Mouse (Mus musculus): ENCODE data around the gene Krt36. TPM values are rescaled to one million over a fixed set of nuclear protein-coding genes. Genes with fewer than 3 reads are reported as not detected.

The Krt36 gene
- not detected in 2 replicates for total RNA-seq (2017)

- ATAC-seq (replicated peaks in 1 of 2; ENCODE audit: insufficient read depth in 1 of 2, low FRiP score in 2 of 2, low TSS enrichment in 1 of 2, low read depth in 1 of 2, poor library complexity in 2 of 2, severe bottlenecking in 2 of 2), result no peak
Observed at GRCm38 (mm10) chr11:100105576-100106122, at the start of gene Krt36. TSS of gene Krt36 (minus strand) at chr11:100105626.

- ATAC-seq (replicated peaks in 1 of 2; ENCODE audit: insufficient read depth in 1 of 2, low FRiP score in 2 of 2, low TSS enrichment in 1 of 2, low read depth in 1 of 2, poor library complexity in 2 of 2, severe bottlenecking in 2 of 2), result no peak
Observed at GRCm38 (mm10) chr11:100148615-100149330, 43.3 kb upstream of the Krt36 start, which contains the start of gene Krt19. TSS of gene Krt19 (minus strand) at chr11:100148665.

GRCm38 (mm10) chr11:100147566-100148353, 42.3 kb upstream of the Krt36 start:
- ATAC-seq (replicated peaks in 1 of 2; ENCODE audit: insufficient read depth in 1 of 2, low FRiP score in 2 of 2, low TSS enrichment in 1 of 2, low read depth in 1 of 2, poor library complexity in 2 of 2, severe bottlenecking in 2 of 2), result no peak

GRCm38 (mm10) chr11:100145858-100146560, 40.6 kb upstream of the Krt36 start:
- no peak for ATAC-seq (replicated peaks in 1 of 2; ENCODE audit: insufficient read depth in 1 of 2, low FRiP score in 2 of 2, low TSS enrichment in 1 of 2, low read depth in 1 of 2, poor library complexity in 2 of 2, severe bottlenecking in 2 of 2)

- ATAC-seq (replicated peaks in 1 of 2; ENCODE audit: insufficient read depth in 1 of 2, low FRiP score in 2 of 2, low TSS enrichment in 1 of 2, low read depth in 1 of 2, poor library complexity in 2 of 2, severe bottlenecking in 2 of 2), result no peak
Observed at GRCm38 (mm10) chr11:100145104-100145503, 39.7 kb upstream of the Krt36 start.

GRCm38 (mm10) chr11:100140966-100141365, 35.5 kb upstream of the Krt36 start:
- no peak for ATAC-seq (replicated peaks in 1 of 2; ENCODE audit: insufficient read depth in 1 of 2, low FRiP score in 2 of 2, low TSS enrichment in 1 of 2, low read depth in 1 of 2, poor library complexity in 2 of 2, severe bottlenecking in 2 of 2)

- no peak for ATAC-seq (replicated peaks in 1 of 2; ENCODE audit: insufficient read depth in 1 of 2, low FRiP score in 2 of 2, low TSS enrichment in 1 of 2, low read depth in 1 of 2, poor library complexity in 2 of 2, severe bottlenecking in 2 of 2)
Observed at GRCm38 (mm10) chr11:100139391-100139790, 34.0 kb upstream of the Krt36 start.

- ATAC-seq (replicated peaks in 1 of 2; ENCODE audit: insufficient read depth in 1 of 2, low FRiP score in 2 of 2, low TSS enrichment in 1 of 2, low read depth in 1 of 2, poor library complexity in 2 of 2, severe bottlenecking in 2 of 2), result no peak
Observed at GRCm38 (mm10) chr11:100138809-100139208, 33.4 kb upstream of the Krt36 start.

GRCm38 (mm10) chr11:100137693-100138092, 32.3 kb upstream of the Krt36 start:
- no peak for ATAC-seq (replicated peaks in 1 of 2; ENCODE audit: insufficient read depth in 1 of 2, low FRiP score in 2 of 2, low TSS enrichment in 1 of 2, low read depth in 1 of 2, poor library complexity in 2 of 2, severe bottlenecking in 2 of 2)

- no peak for ATAC-seq (replicated peaks in 1 of 2; ENCODE audit: insufficient read depth in 1 of 2, low FRiP score in 2 of 2, low TSS enrichment in 1 of 2, low read depth in 1 of 2, poor library complexity in 2 of 2, severe bottlenecking in 2 of 2)
Observed at GRCm38 (mm10) chr11:100136559-100136958, 31.1 kb upstream of the Krt36 start.

- no peak for ATAC-seq (replicated peaks in 1 of 2; ENCODE audit: insufficient read depth in 1 of 2, low FRiP score in 2 of 2, low TSS enrichment in 1 of 2, low read depth in 1 of 2, poor library complexity in 2 of 2, severe bottlenecking in 2 of 2)
Observed at GRCm38 (mm10) chr11:100135731-100136130, 30.3 kb upstream of the Krt36 start, which contains the start of gene Krt15. TSS of gene Krt15 (minus strand) at chr11:100135928.

- no peak for ATAC-seq (replicated peaks in 1 of 2; ENCODE audit: insufficient read depth in 1 of 2, low FRiP score in 2 of 2, low TSS enrichment in 1 of 2, low read depth in 1 of 2, poor library complexity in 2 of 2, severe bottlenecking in 2 of 2)
Observed at GRCm38 (mm10) chr11:100124901-100125300, 19.5 kb upstream of the Krt36 start.

- no peak for ATAC-seq (replicated peaks in 1 of 2; ENCODE audit: insufficient read depth in 1 of 2, low FRiP score in 2 of 2, low TSS enrichment in 1 of 2, low read depth in 1 of 2, poor library complexity in 2 of 2, severe bottlenecking in 2 of 2)
Observed at GRCm38 (mm10) chr11:100121466-100121865, 16.0 kb upstream of the Krt36 start, which contains the start of gene Krt13. TSS of gene Krt13 (minus strand) at chr11:100121566.

GRCm38 (mm10) chr11:100120331-100120730, 14.9 kb upstream of the Krt36 start:
- no peak for ATAC-seq (replicated peaks in 1 of 2; ENCODE audit: insufficient read depth in 1 of 2, low FRiP score in 2 of 2, low TSS enrichment in 1 of 2, low read depth in 1 of 2, poor library complexity in 2 of 2, severe bottlenecking in 2 of 2)

GRCm38 (mm10) chr11:100113742-100114029, 8.3 kb upstream of the Krt36 start:
- no peak for ATAC-seq (replicated peaks in 1 of 2; ENCODE audit: insufficient read depth in 1 of 2, low FRiP score in 2 of 2, low TSS enrichment in 1 of 2, low read depth in 1 of 2, poor library complexity in 2 of 2, severe bottlenecking in 2 of 2)

GRCm38 (mm10) chr11:100112935-100113741, 7.7 kb upstream of the Krt36 start:
- ATAC-seq (replicated peaks in 1 of 2; ENCODE audit: insufficient read depth in 1 of 2, low FRiP score in 2 of 2, low TSS enrichment in 1 of 2, low read depth in 1 of 2, poor library complexity in 2 of 2, severe bottlenecking in 2 of 2), result no peak

Data from hematopoietic stem cell, adult 5-6 weeks (primary cell).